Comparison of ENCODE assay signal across 24 mouse cellular contexts in the genomic region with DNA sequence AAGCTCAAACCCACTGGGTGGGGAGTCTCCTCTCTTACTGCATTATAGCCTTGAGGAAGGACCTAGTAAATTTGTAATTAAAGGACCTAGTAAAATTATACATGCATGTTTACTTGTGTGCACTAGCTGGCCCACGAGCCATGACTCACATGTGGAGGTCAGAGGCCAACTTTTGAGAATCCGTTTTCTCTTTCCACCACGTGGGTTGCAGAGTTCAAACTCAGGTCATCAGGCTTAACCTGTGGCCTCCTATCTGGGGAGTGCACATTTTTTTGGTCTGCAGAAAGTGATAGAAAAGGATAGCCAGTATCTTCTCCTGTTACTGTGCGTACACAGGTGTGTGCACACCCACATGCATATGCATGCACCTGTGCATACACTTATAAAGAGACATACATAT. TPM values are rescaled to one million over a fixed set of nuclear protein-coding genes. Genes with fewer than 3 reads are reported as not detected.
DNase-seq lines count a peak whose midpoint lies in the region; ATAC-seq and TF ChIP-seq lines count a peak whose summit lies in the region.
"Had no signal": no experiment of that assay in that cellular context is flagged by ENCODE, and none has a peak within 500 bp of the region (broad histone marks: within the 10 kb centered on the region; RNA-seq: fewer than 3 reads in every experiment).

No protein-coding gene starts in this region.

- H3K4me3 ChIP-seq in forebrain, embryonic 11.5 days (ENCODE audit: low read depth, low read length) = no peak overlapping the region
- H3K4me3 ChIP-seq in forebrain, embryonic 16.5 days (replicated peaks; ENCODE audit: low read length) = no peak overlapping the region
- H3K4me3 ChIP-seq in midbrain, embryonic 15.5 days = no peak overlapping the region
- no peak overlapping the region for H3K4me3 ChIP-seq in lung, postnatal 0 days (ENCODE audit: low read depth, low read length)
- H3K4me3 ChIP-seq: heart, embryonic 10.5 days; hindbrain, embryonic 15.5 days; kidney, embryonic 15.5 days; liver, embryonic 13.5 days; midbrain, embryonic 12.5 days had no signal

- H3K9me3 ChIP-seq in forebrain, embryonic 11.5 days (ENCODE audit: control insufficient read depth, low read length) = no peaks in the 10 kb centered on the region
- no peaks in the 10 kb centered on the region for H3K9me3 ChIP-seq in forebrain, embryonic 16.5 days (ENCODE audit: control insufficient read depth, low read length)
- H3K9me3 ChIP-seq in midbrain, embryonic 15.5 days = no peaks in the 10 kb centered on the region
- H3K9me3 ChIP-seq in lung, postnatal 0 days (ENCODE audit: low read length) = no peaks in the 10 kb centered on the region
- H3K9me3 ChIP-seq: heart, embryonic 10.5 days; hindbrain, embryonic 15.5 days; kidney, embryonic 15.5 days; liver, embryonic 13.5 days; midbrain, embryonic 12.5 days had no signal

- no peaks in the 10 kb centered on the region for H3K27me3 ChIP-seq in forebrain, embryonic 11.5 days (ENCODE audit: control insufficient read depth, insufficient read depth, low read length)
- H3K27me3 ChIP-seq in forebrain, embryonic 16.5 days (replicated peaks; ENCODE audit: control insufficient read depth, insufficient read depth, low read length) = no peaks in the 10 kb centered on the region
- H3K27me3 ChIP-seq in midbrain, embryonic 15.5 days (replicated peaks) = no peaks in the 10 kb centered on the region
- no peaks in the 10 kb centered on the region for H3K27me3 ChIP-seq in lung, postnatal 0 days (replicated peaks; ENCODE audit: insufficient read depth, low read length)
- H3K27me3 ChIP-seq: hindbrain, embryonic 15.5 days; kidney, embryonic 15.5 days; liver, embryonic 13.5 days had no signal

- H3K9ac ChIP-seq in forebrain, embryonic 11.5 days (ENCODE audit: low read length) = no peak overlapping the region
- H3K9ac ChIP-seq in forebrain, embryonic 16.5 days (replicated peaks; ENCODE audit: low read depth, low read length) = no peak overlapping the region
- no peak overlapping the region for H3K9ac ChIP-seq in midbrain, embryonic 15.5 days
- H3K9ac ChIP-seq in lung, postnatal 0 days (replicated peaks; ENCODE audit: low read depth) = no peak overlapping the region
- H3K9ac ChIP-seq: hindbrain, embryonic 15.5 days; kidney, embryonic 15.5 days; liver, embryonic 13.5 days; midbrain, embryonic 12.5 days had no signal

- no peak for TF ChIP-seq CTCF in lung, postnatal 0 days (IDR thresholded peaks at IDR 0.05)

- 64% methylated on average over 4 of the region's 4 CpGs for WGBS in forebrain, embryonic 11.5 days
- 69% methylated on average over 4 of the region's 4 CpGs for WGBS in forebrain, embryonic 16.5 days
- WGBS in midbrain, embryonic 15.5 days = 55% methylated on average over 4 of the region's 4 CpGs
- 27% methylated on average over 4 of the region's 4 CpGs for WGBS in lung, postnatal 0 days

- DNase-seq in forebrain, embryonic 11.5 days (ENCODE audit: low spot score) = peak; percentile 8
- DNase-seq in 416B (ENCODE audit: low read depth) = peak; percentile 85
- peak; percentile 43 for DNase-seq in NIH3T3 (ENCODE audit: low read depth)
- DNase-seq in spleen, adult 12 weeks (ENCODE audit: low spot score) = no peak
- no peak for DNase-seq in lung, postnatal 0 days (ENCODE audit: low spot score)
- DNase-seq: adrenal gland, adult 2 months; cerebellum, adult 11 months; cerebellum, postnatal 10 days; heart, postnatal 4 days; layer of hippocampus, adult 9-11 months; left cerebral cortex, postnatal 4 days; liver, embryonic 13.5 days; lung, postnatal 10 days; retina, postnatal 1 day; right cerebral cortex, postnatal 25 days had no signal

- ATAC-seq in forebrain, embryonic 11.5 days (replicated peaks; ENCODE audit: low FRiP score) = no peak
- no peak for ATAC-seq in forebrain, embryonic 16.5 days
- peak; percentile 43 for ATAC-seq in megakaryocyte progenitor cell, adult 5-6 weeks (replicated peaks; ENCODE audit: poor library complexity)
- no peak for ATAC-seq in midbrain, embryonic 15.5 days (replicated peaks)
- ATAC-seq in lung, postnatal 0 days = no peak
- ATAC-seq: forebrain, embryonic 14.5 days; intestine, embryonic 16.5 days had no signal

- H3K27ac ChIP-seq in forebrain, embryonic 11.5 days (ENCODE audit: low read depth, low read length) = no peak overlapping the region
- H3K27ac ChIP-seq in forebrain, embryonic 16.5 days (ENCODE audit: low read length) = no peak overlapping the region
- no peak overlapping the region for H3K27ac ChIP-seq in midbrain, embryonic 15.5 days
- no peak overlapping the region for H3K27ac ChIP-seq in lung, postnatal 0 days (ENCODE audit: low read length)
- H3K27ac ChIP-seq: heart, embryonic 10.5 days; hindbrain, embryonic 15.5 days; kidney, embryonic 15.5 days; liver, embryonic 13.5 days; midbrain, embryonic 12.5 days had no signal

- no peak overlapping the region for H3K4me2 ChIP-seq in forebrain, embryonic 11.5 days (ENCODE audit: low read depth, low read length, severe bottlenecking)
- H3K4me2 ChIP-seq in forebrain, embryonic 16.5 days (ENCODE audit: low read length) = no peak overlapping the region
- H3K4me2 ChIP-seq in midbrain, embryonic 15.5 days = no peak overlapping the region
- no peak overlapping the region for H3K4me2 ChIP-seq in lung, postnatal 0 days (replicated peaks; ENCODE audit: low read depth, low read length)
- H3K4me2 ChIP-seq: hindbrain, embryonic 15.5 days; kidney, embryonic 15.5 days; liver, embryonic 13.5 days; midbrain, embryonic 12.5 days had no signal

- H3K36me3 ChIP-seq in forebrain, embryonic 11.5 days (ENCODE audit: control insufficient read depth, insufficient read depth, low read length) = no peaks in the 10 kb centered on the region
- no peaks in the 10 kb centered on the region for H3K36me3 ChIP-seq in forebrain, embryonic 16.5 days (ENCODE audit: control insufficient read depth, insufficient read depth)
- no peaks in the 10 kb centered on the region for H3K36me3 ChIP-seq in midbrain, embryonic 15.5 days (replicated peaks)
- H3K36me3 ChIP-seq in lung, postnatal 0 days (ENCODE audit: insufficient read depth, low read length) = no peaks in the 10 kb centered on the region
- H3K36me3 ChIP-seq: heart, embryonic 10.5 days; hindbrain, embryonic 15.5 days; kidney, embryonic 15.5 days; liver, embryonic 13.5 days; midbrain, embryonic 12.5 days had no signal

- TF ChIP-seq EP300 in lung, postnatal 0 days (IDR thresholded peaks at IDR 0.05) = no peak

- H3K4me1 ChIP-seq in forebrain, embryonic 11.5 days (replicated peaks; ENCODE audit: control insufficient read depth, insufficient read depth, low read length) = no peaks in the 10 kb centered on the region
- no peaks in the 10 kb centered on the region for H3K4me1 ChIP-seq in forebrain, embryonic 16.5 days (replicated peaks; ENCODE audit: control insufficient read depth, insufficient read depth, low read length)
- no peaks in the 10 kb centered on the region for H3K4me1 ChIP-seq in midbrain, embryonic 15.5 days
- no peaks in the 10 kb centered on the region for H3K4me1 ChIP-seq in lung, postnatal 0 days (ENCODE audit: insufficient read depth, low read depth, low read length)
- H3K4me1 ChIP-seq: heart, embryonic 10.5 days; hindbrain, embryonic 15.5 days; midbrain, embryonic 12.5 days had no signal

RNA-seq across cellular contexts. Expression of gene Copg1, which starts 8.6 kb away (rescaled TPM):
- polyA plus RNA-seq in forebrain, embryonic 11.5 days (2014; fragmentation: Nextera tagmentation; extraction: Ambion mirVana) = 142 and 146 TPM in 2 replicates
- polyA plus RNA-seq in forebrain, embryonic 16.5 days (2015; fragmentation: Nextera tagmentation; extraction: Ambion mirVana) = 173 and 186 TPM in 2 replicates
- total RNA-seq in megakaryocyte progenitor cell, adult 5-6 weeks (2015) = 40.1 and 43.2 TPM in 2 replicates
- total RNA-seq in megakaryocyte progenitor cell, adult 5-6 weeks (2017) = 67.2 and 75.4 TPM in 2 replicates
- polyA plus RNA-seq in midbrain, embryonic 15.5 days (2015; fragmentation: Nextera tagmentation; extraction: Ambion mirVana) = 198 and 199 TPM in 2 replicates
- polyA plus RNA-seq in lung, postnatal 0 days (2015; fragmentation: Nextera tagmentation; extraction: Ambion mirVana) = 72.2 and 75.4 TPM in 2 replicates

RNA-seq across cellular contexts. Expression of gene Cnbp, which starts 28.1 kb away (rescaled TPM):
- 1,299 and 1,307 TPM in 2 replicates for polyA plus RNA-seq in forebrain, embryonic 11.5 days (2014; fragmentation: Nextera tagmentation; extraction: Ambion mirVana)
- 685 and 747 TPM in 2 replicates for polyA plus RNA-seq in forebrain, embryonic 16.5 days (2015; fragmentation: Nextera tagmentation; extraction: Ambion mirVana)
- 670 and 676 TPM in 2 replicates for total RNA-seq in megakaryocyte progenitor cell, adult 5-6 weeks (2015)
- 953 and 1,115 TPM in 2 replicates for total RNA-seq in megakaryocyte progenitor cell, adult 5-6 weeks (2017)
- 467 and 483 TPM in 2 replicates for polyA plus RNA-seq in midbrain, embryonic 15.5 days (2015; fragmentation: Nextera tagmentation; extraction: Ambion mirVana)
- 565 and 604 TPM in 2 replicates for polyA plus RNA-seq in lung, postnatal 0 days (2015; fragmentation: Nextera tagmentation; extraction: Ambion mirVana)

RNA-seq across cellular contexts. Expression of gene Hmces, which starts 34.7 kb away (rescaled TPM):
- 56.9 and 59.0 TPM in 2 replicates for polyA plus RNA-seq in forebrain, embryonic 11.5 days (2014; fragmentation: Nextera tagmentation; extraction: Ambion mirVana)
- 57.9 and 62.9 TPM in 2 replicates for polyA plus RNA-seq in forebrain, embryonic 16.5 days (2015; fragmentation: Nextera tagmentation; extraction: Ambion mirVana)
- total RNA-seq in megakaryocyte progenitor cell, adult 5-6 weeks (2015) = 20.9 and 25.5 TPM in 2 replicates
- 34.5 and 37.8 TPM in 2 replicates for total RNA-seq in megakaryocyte progenitor cell, adult 5-6 weeks (2017)
- polyA plus RNA-seq in midbrain, embryonic 15.5 days (2015; fragmentation: Nextera tagmentation; extraction: Ambion mirVana) = 40.9 and 45.6 TPM in 2 replicates
- polyA plus RNA-seq in lung, postnatal 0 days (2015; fragmentation: Nextera tagmentation; extraction: Ambion mirVana) = 33.5 and 34.5 TPM in 2 replicates

RNA-seq across cellular contexts. Expression of gene Isy1, which starts 40.4 kb away (rescaled TPM):
- 64.0 and 73.8 TPM in 2 replicates for polyA plus RNA-seq in forebrain, embryonic 11.5 days (2014; fragmentation: Nextera tagmentation; extraction: Ambion mirVana)
- 28.2 and 30.2 TPM in 2 replicates for polyA plus RNA-seq in forebrain, embryonic 16.5 days (2015; fragmentation: Nextera tagmentation; extraction: Ambion mirVana)
- total RNA-seq in megakaryocyte progenitor cell, adult 5-6 weeks (2015) = 27.8 and 32.1 TPM in 2 replicates
- 115 and 136 TPM in 2 replicates for total RNA-seq in megakaryocyte progenitor cell, adult 5-6 weeks (2017)
- 19.3 and 20.9 TPM in 2 replicates for polyA plus RNA-seq in midbrain, embryonic 15.5 days (2015; fragmentation: Nextera tagmentation; extraction: Ambion mirVana)
- 21.4 and 24.1 TPM in 2 replicates for polyA plus RNA-seq in lung, postnatal 0 days (2015; fragmentation: Nextera tagmentation; extraction: Ambion mirVana)

RNA-seq across cellular contexts. Expression of gene Gm45140, which starts 43.4 kb away (rescaled TPM):
- 2.7 and 5.0 TPM in 2 replicates for polyA plus RNA-seq in forebrain, embryonic 11.5 days (2014; fragmentation: Nextera tagmentation; extraction: Ambion mirVana)
- polyA plus RNA-seq in forebrain, embryonic 16.5 days (2015; fragmentation: Nextera tagmentation; extraction: Ambion mirVana) = 2.5 and 4.4 TPM in 2 replicates
- total RNA-seq in megakaryocyte progenitor cell, adult 5-6 weeks (2015) = 2.2 and 3.7 TPM in 2 replicates
- 17.4 and 19.9 TPM in 2 replicates for total RNA-seq in megakaryocyte progenitor cell, adult 5-6 weeks (2017)
- polyA plus RNA-seq in midbrain, embryonic 15.5 days (2015; fragmentation: Nextera tagmentation; extraction: Ambion mirVana) = 2.9 and 3.0 TPM in 2 replicates
- polyA plus RNA-seq in lung, postnatal 0 days (2015; fragmentation: Nextera tagmentation; extraction: Ambion mirVana) = 0.73 and 0.94 TPM in 2 replicates

Comparison
In these comparisons a context has a peak if more than half of its experiments do, and no peak if none do; other contexts are left out.
1. DNase-seq: peak in forebrain, embryonic 11.5 days (single experiment), 416B (single experiment) and NIH3T3 (single experiment); none in spleen, adult 12 weeks (single experiment) and lung, postnatal 0 days (single experiment).